8 mouse cellular contexts compared by ENCODE assay signal in genomic region chr11:85469526-85469925, GRCm38 (mm10).
DNase-seq lines count a peak whose midpoint lies in the region; ATAC-seq and TF ChIP-seq lines count a peak whose summit lies in the region.

No protein-coding gene starts in this region.

- DNase-seq in heart, adult 9 months (ENCODE audit: low spot score in 2 of 2) = peak; percentile 15 to 56
- no peak for DNase-seq in heart, postnatal 25 days (ENCODE audit: low spot score)
- peak; percentile 75 to 76 for DNase-seq in right cerebral cortex, adult 2 months (ENCODE audit: low spot score in 2 of 2)
- no peak for DNase-seq in right cerebral cortex, postnatal 25 days
- peak; percentile 56 for DNase-seq in brain, embryonic 14.5 days (ENCODE audit: low read depth)
- DNase-seq in kidney, postnatal 4 days = peak; percentile 23 to 30
- DNase-seq in right cerebral cortex, postnatal 10 days (ENCODE audit: low spot score in 2 of 2) = peak; percentile 35 to 63

- peak; percentile 42; the same call in 1 of the 2 replicates for TF ChIP-seq CTCF in brain, embryonic 14.5 days (IDR thresholded peaks at IDR 0.05; ENCODE audit: borderline replicate concordance, extremely low read depth, insufficient read depth, insufficient read length)

- no peak for ATAC-seq in inflammation-experienced regulatory T-cells, adult 6 months

- no peak for TF ChIP-seq POLR2A in brain, embryonic 14.5 days (IDR thresholded peaks at IDR 0.05; ENCODE audit: borderline replicate concordance, extremely low read depth, insufficient read depth, insufficient read length, poor library complexity, severe bottlenecking)

- intact Hi-C loops in heart, postnatal 25 days (cut with DNase I) = loop anchor here (2.0 to 5.0 kb wide), 4 partner anchors 51 to 503 kb away; no protein-coding TSS in a partner anchor

Comparison
In these comparisons a context has a peak if more than half of its experiments do, and no peak if none do; other contexts are left out.
1. DNase-seq: peak in heart, adult 9 months (2 of 2), right cerebral cortex, adult 2 months (2 of 2), brain, embryonic 14.5 days (single experiment), kidney, postnatal 4 days (2 of 2) and right cerebral cortex, postnatal 10 days (2 of 2); none in heart, postnatal 25 days (single experiment) and right cerebral cortex, postnatal 25 days (single experiment).